Mouse (Mus musculus) thymus, postnatal 4 days (tissue): ENCODE data around the gene Serping1.

Source experiments
- DNase-seq: peaks from one replicate; pipeline ENCODE4 v3.0.0; 2021

Serping1 gene

DNA sequence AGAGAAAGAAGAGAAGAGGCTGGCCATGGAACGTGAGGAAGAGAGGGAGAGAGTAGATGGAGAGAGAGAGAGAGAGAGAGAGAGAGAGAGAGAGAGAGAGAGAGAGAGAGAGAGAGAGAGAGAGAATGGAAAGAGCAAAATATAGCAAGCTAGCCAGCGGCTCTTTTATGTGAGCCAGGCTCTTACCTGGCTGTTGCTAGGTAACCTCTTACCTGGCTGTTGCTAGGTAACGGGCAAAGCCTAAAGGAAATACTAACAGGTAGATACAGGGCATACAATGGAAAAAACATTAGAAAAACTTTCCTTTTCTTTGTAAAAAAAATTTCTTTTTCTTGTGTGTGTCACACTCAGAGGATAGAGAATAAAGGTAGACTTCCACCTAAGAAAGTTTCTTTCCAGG lies 2.5 kb upstream of the Serping1 start:
- DNase-seq = no peak

DNA sequence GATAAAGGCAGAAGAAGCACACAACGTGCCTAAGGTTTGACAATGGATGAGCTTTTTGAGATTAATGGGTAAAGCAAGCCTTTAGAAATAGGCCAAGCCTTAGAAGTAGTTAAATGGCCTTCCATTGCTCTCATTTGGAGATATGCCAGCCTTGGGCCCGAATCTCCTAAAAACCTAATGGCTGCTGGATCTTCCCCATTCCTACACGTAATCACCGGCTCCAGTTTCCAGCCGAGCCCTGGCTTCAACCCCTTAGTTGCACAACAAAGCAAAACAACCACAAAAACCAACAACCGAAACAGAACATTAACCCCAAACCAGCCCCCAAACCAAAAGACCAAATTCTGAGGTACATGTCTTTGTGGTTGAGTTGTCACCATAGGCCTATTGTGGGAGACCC lies 421 bp upstream of the Serping1 start:
- no peak for DNase-seq

DNA sequence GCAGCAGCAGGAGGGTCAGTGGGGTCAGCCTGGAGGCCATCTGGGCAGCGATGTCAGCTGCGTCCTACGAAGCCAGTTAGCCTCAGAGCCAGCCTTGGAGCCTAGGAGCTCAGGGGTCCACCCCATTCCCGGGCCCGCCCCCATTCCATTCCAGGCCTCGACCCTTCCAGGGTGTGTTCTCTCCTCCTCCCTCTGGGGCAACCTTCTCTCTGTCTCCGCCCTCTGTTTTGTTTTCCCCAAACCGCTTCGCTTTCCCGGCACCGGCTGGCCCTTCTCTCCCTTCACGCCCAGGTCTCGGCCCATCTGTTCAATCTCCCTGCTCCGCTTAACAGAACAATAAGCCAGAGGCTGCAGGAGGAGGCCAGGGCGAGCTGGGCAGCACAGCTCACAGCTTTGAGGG lies 493 bp downstream of the Serping1 start:
- DNase-seq = no peak

DNA sequence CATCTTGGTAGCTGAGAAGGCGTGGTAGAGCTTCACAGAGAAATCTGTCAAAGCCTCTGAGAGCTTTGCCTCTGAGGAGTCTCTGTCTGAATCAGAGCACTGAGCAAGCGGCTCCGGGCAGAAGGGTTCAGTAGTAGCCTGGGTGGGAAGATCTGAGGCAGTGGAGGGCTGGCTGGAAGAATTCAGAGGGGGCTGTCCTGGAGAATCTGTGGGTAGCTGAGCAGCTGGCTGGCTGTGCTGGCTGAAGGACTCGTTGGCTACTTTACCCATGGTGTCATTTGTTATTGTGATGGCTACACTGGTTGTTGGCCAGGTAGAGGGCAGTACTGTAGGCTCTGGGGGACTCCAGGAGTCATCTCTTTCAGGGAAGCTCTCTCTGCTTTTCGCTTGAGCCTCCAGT lies 2.0 kb downstream of the Serping1 start:
- DNase-seq = no peak

DNA sequence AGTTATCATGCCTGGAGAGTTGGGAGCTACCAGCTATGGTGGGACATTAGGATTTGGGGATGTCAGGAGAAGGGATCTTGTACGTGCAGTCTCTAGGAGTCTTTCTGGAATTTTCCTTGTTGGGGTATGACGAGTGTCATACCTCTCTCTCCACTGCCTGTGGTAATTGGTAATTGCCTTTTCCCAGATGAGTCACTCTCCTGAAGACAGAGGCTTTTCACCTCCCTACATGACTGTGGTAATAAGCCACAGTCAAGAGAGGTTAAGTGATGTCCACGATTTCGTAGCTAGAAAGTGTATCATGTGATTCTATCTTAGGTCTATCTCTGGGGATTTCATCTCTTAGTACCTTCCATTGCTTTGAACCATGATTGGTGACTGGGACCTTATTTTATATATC lies 2.8 kb downstream of the Serping1 start:
- DNase-seq = no peak

DNA sequence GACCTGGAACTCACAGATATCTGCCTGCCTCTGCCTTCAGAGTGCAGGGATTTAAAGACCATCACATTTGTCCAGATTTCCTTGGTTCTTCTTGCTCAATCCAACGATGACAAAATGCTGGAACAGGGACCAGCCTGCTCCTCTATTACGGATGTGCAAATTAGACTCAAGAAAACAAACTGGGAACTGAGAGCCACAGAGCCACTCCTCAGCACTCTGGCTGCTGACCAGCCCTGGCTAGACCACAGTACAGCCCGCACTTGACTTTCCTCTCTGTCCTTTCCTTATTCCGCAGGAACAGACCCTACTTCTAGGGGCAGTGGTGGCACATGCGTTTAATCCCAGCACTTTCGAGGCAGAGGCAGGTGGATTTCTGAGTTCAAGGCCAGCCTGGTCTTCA lies 4.7 kb downstream of the Serping1 start:
- DNase-seq = no peak

DNA sequence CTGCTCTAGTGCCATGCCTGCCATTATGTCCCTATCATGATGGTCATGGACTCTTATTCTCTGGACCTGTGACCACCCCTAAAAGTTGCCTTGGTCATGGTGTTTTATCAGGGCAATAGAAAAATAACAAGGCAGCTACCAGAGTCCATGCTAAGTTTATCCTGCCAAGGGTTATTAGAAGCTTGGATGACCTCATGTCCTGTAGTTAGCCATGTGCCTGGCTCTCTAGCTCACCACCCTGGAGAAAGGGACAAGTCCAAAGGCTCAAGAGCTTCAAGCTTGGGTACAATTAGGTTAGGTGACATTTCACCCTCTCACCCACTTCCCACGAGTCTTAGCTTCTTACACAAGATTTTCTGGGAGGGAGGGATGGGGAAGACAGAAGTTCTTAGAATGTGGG lies 12.4 kb downstream of the Serping1 start:
- DNase-seq = no peak

DNA sequence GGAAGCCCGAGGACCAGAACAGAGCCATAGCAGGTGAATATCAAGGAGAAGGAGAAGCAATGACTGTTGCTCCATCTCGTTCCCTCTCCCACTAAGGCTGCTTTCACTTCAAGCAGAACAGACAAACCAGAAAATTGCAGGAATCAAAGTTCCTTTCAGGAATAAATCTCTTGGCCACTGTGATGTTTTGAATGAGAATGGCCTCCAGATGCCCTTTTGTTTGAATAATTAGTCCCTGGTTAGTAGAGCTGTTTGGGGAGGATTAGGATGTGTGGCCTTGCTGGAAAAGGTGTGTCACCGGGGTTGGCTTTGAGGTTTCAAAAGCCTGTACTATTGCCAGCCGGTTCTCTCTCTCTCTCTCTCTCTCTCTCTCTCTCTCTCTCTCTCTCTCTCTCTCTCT lies 12.9 kb downstream of the Serping1 start:
- no peak for DNase-seq

DNA sequence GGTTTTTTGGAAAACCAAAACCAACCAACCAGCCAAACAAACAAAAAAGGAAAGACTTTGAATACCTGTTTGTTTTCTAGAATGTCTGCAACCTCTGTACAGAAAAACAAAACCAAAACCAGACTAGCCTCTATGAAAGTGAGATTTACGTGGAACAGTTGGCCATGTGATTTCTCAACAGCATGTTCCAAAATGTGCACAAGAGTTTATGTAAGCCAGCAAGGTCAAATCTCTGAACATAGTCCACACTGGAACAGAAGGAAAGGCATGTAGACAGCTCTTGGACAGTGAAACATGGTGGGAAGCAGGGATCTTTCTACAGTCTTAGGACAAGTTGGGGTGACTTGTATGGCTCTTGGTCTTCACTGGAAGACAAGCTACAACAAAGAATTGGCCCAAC lies 13.4 kb downstream of the Serping1 start:
- DNase-seq = no peak

DNA sequence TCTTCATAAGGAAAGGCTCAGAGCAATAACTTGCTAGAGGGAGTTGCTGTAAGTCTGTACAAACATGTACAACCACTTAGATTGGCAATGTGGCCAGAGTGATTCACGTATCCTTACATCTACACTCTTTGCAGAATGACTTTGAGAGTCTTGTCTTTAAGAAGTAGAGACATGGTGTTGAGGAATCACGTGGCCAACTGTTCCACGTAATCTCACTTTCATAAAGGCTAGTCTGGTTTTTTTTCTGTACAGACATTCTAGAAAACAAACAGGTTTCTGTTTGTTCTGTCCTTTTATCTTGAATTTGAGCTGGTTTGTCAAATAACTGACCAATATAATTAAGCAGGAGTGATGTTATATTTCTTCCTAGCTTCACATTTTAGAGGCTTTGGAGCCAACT lies 13.9 kb downstream of the Serping1 start:
- no peak for DNase-seq

DNA sequence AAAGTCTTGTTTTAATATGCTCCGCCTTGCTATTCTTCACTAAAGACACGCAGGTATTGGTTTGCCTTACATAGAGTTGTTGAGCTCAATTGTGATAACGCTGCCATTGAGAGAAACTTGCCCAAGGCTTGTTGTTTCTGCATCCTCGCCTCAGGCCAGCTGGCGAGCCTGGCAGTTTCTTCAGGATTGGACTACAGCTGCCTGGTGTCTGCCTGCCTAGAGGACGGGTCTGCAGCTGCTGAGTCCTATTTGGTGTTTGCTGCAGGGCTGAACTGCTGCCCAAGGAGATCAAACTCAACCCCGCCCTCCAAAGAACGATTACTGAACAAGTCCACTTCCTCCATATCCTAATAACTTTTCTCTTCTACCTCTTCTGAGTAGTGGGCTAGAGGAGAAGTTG lies 14.5 kb downstream of the Serping1 start:
- no peak for DNase-seq

DNA sequence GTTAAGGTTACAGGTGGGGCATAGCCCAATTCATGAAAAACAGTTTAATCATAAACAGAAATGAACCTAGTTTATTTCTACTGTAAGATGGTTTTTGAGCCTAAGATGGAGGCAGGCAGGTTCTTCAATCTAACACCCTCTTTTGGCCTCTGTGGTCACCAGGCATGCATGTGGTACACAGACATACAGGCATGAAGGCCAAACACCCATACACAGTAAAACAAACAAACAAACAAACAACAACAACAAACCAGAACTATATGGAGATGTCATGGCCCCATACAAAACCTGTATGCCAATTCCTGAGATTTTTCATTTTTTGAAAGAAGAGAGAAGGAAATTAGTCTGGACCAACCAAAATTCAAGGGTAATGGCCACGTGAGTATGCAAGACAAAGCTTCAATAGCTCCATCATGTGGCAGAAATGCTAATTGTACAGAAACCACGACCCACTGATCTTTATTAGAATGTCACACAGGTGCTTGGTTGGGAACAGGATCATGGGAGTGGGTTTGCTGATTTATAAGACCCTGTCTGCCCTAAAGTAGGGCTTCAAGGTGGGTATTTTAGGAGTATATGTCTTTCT lies 16.6 kb downstream of the Serping1 start:
- DNase-seq = no peak

DNA sequence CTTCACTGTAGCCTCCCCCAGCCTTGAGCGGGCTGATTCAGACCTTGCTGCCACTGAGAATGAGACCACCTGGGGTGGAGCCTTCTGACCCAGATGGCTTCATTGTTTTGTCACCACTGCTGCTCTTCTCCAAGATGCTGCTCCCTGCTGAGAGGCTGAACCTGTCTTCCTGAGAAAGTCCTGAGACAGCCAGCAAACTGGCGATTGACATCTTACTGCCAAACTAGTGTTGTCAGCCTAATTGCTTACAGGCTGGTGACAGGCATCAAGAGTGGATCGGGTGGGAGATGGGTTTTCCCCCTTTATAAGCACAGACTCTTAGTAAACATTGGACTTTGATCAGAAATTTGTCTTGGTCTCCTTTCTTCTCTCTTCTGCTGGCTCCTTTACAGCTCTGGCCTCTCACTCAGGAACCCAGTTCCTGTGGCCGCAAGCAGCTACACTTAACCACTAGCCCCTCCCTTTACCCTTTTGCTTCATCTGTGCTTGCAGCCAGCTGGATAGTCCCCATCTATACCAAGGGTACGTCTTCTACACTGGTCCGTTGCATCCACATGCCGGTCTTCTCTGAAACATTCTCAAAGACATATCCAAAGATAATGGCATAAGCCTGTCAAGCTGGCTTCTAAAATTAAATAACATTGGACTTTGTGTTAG lies 18.1 kb downstream of the Serping1 start:
- no peak for DNase-seq

DNA sequence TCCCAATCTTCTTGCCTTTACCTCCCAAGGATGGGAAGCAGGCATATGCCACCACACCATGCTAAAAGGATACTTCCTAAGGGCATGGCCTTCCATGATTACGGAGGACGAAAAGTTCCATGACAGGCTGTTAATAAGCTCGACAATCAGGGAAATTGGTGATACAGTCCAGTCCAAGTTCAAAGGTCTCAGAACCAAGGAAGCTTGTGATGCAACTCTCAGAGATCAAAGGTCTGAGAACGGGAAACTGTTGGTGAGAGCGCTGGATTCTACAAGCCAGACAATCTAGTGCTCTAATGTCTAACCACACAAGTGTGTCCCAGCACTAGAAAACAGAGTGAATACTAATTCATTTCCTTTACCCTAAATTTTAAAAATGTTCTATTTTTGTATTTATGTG lies 19.0 kb downstream of the Serping1 start:
- DNase-seq = no peak

DNA sequence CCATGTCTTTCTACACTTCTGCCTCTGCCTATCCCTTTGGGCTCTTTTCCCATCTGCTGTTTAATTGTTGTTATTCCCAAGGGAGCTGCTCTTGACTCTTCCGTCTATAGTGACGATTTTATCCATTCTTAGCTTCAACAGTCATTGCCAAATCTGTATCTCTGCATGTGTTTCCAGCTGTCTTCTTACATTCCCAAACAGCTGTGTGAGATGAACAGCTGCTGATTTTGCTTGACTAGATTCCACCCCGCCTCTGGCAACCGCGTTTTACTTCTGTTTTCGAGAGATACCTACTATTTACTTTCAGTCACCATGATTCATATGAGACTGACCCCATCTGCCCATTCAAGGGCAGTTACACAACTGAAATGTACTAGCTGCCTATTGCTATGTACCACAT lies 25.1 kb downstream of the Serping1 start:
- DNase-seq = no peak

DNA sequence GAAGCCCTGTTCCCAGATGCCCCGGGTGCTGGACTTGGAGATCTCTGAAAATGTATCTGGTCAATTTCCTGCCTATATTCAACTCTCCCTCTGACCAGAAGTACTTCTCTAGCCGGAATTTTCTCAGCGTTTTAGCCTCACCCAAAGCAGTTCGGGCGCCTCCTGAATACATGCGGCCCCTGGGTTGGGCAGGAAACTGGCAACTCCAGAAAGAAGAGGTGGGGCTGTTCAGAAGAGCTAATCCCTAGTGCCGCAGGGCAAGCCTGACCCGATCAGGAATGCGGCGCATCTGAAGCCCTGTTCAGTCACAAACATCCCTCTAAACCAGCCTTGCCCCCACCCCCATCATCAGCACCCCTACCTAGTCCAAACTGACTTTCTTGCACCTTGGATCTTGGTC lies 31.1 kb downstream of the Serping1 start:
- DNase-seq = no peak

DNA sequence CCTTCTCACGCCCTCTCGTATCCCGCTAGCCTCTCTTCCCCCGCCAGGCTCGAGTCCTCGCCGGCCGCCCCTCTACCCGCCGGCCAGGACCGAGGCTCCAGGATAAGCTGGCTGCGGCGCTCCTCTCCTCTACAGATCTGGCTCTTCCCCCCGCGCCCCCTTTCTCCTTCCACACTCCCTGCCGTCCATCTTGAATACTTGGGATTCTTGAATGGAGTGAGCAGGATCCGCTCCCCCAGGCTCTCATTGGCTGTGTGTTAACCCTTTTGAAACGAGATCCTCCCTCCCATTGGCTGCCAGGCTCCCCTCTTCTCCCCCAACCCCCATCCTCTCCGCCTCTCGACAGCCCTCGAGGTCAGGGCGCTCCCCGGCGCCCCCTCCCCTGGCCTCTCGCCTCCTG lies 31.7 kb downstream of the Serping1 start, which contains the start of gene Gm19426:
Gene Gm19426 (minus strand): TSS at position 95 of the 400 bp plus-strand sequence.
- peak; percentile 48 for DNase-seq

DNA sequence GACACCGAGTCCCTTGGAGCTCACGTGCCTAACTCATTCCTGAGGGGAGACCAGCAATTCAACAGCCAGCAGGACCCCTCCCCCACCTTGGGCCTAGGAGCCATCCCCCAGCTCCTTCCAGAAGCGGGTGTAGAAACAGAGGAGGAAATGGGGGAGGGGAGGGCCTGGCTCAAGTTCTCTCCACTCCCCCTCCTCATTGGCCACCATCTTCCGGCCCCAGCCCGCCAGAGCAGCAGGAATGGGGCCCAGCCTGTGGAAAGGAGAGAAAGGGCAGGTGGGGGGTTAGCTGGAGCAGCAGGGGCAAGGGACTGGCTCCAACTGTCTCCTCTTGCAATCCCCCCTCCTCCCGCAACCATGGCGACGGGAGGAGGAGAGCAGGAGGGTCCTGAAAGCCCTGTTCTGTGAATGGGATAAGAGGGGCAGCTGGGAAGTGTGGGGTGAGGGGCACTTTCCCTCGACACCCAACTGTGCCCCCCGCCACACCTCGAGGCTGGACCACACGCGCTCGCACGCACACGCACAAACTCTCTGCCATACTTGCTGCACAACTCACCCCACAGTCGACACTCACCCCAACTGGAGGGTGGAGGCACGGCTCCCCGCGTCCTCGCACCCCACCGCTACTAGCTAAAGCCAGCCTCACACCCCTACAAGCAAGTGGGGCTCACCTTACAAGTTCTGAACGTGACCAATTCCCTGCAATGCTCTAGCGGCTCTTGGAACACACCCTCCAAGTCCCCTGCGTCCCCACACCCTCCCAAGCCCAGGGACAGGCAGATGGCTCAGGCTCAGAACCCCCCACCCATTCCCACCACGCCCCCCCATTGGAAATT lies 32.6 kb downstream of the Serping1 start:
- DNase-seq = peak; percentile 34

DNA sequence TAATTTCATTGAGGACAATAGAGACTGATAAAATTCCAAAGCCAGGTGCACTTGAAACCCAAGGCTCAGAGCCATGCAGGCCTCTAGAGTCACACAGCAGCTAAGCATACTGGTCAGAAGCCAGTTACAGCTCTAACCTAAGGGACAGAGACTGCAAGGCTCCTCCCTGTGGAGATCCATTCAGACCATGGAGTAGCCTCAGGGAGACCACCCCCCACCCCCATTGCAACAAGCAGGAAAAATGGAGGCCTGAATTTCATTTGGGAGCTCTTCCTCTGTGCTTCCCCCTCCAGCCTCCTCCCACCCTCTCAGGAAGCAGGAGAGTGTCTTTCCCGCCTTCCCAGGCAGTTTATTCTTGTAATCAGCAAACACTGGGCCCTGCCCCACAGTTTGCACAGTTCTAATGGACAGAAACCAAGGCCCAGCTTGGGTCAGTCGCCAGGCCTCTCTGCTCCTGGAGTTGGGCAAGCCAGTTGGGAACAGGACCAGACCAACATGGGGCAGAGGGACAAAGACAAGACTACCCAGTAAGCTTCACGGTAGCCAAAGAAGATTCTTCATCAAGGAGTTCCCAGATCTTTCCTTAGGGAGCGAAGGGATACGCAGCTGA lies 33.3 kb downstream of the Serping1 start:
- no peak for DNase-seq

DNA sequence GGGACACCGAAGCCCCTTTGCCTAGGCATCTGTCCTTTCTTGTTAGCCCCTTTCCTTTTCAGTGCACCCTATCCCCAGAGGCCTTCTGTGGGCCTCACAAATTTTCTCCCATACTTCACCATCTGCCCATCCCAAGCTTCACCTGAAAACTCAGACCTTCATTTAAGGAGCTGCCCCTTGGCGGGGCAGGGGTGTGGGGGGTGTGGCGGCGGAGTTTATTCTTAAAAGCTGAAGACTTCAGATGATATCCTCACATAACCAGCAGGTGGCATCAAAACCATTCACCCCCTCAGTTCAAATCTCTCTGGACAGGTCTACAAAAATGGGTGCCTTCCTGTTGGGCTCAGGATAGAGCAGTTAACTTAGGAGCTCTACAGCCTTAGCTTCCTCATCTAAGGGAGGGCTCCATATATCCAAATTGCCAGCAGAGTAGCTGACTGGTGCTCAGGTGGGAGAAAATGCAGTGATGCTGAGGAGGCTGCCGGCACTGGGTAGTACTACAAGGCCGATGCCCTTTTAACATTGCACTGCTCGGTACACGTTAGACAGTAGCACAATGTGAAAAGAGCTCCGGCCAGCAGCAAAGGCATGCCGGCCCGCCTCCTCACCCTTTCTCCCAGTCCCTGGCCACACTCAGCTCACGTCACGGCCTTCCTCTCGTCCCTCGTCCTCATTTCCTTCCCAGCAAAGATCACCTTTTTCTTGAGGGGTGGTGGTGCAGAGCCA lies 34.5 kb downstream of the Serping1 start:
- peak; percentile 52 for DNase-seq

DNA sequence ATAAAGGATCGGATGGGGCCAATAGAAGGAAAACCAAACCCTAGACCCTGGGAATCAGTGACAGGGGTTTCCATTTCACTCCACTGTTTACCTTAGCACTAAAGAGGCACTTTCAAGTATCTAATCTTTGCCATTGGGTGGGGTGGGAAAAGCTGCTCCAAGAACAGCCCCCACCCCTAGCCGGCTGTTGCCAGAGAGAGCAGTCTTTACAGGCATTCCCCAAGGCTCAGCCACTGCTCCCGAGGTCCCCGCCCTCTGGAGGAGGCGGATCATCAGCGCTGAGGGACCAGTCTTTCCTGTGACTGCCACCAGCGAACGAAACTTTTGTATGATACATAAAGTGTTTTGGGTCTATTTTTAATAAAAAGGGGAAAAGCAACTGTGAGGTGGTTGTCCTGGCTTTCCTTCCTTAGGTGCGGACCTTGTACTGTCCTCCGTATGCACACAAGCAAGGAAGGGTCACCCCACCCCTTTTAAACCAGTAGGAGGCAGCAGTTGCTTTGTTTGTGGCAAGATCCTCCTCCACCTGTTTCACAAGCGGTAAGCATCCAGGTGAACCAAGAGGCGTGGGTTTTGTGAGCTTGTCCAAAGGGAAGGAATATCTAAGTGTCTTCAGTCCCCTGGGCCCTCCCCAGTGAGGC lies 36.9 kb downstream of the Serping1 start:
- peak; percentile 31 for DNase-seq

DNA sequence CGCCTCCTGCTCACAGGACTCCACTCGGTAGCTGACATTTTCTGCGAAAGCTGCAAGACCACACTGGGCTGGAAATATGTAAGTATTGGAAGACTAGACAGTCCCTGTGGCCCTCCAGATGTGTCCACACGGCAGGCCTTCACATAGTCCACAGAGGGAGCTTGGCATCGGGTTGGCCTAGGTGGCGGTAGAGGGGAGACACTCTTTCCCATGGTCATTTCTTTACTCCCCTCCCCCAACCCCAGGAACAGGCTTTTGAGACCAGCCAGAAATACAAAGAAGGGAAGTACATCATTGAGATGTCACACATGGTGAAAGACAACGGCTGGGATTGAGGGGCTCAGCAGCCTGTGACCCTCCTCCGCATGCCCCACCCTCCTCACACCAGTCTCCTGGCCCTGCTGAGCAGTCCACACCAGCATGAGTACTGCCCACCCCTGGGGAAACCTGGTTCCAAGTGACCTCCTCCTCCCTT lies 37.8 kb downstream of the Serping1 start:
- DNase-seq = no peak
